Mouse (Mus musculus): ENCODE results near the gene Gtf2h1.

- TF ChIP-seq POLR2A (IDR thresholded peaks at IDR 0.05; ENCODE audit: low read depth, low read length): no peak
- TF ChIP-seq CTCF (IDR thresholded peaks at IDR 0.05; ENCODE audit: extremely low read depth, insufficient read depth, insufficient read length, insufficient replicate concordance): no peak
Measured at GRCm38 (mm10) chr7:46833670-46834255, 37.9 kb downstream of the Gtf2h1 start.
